ENCODE assay signal across 32 mouse cellular contexts in genomic region chr17:46823091-46823490, GRCm38 (mm10). TPM values are rescaled to one million over a fixed set of nuclear protein-coding genes. Genes with fewer than 3 reads are reported as not detected.
"Had no signal": no experiment of that assay in that cellular context is flagged by ENCODE, and none has a peak within 500 bp of the region (broad histone marks: within the 10 kb centered on the region; RNA-seq: fewer than 3 reads in every experiment).

No protein-coding gene starts in this region.

- DNase-seq: cerebellum, adult 9-11 months; cerebellum, postnatal 10 days; cerebellum, postnatal 14 days; cerebellum, postnatal 25 days; cerebellum, postnatal 36 days; embryo, embryonic 11 days; forebrain, postnatal 0 days; gastrocnemius, adult 2 months; gastrocnemius, postnatal 10 days; gastrocnemius, postnatal 14 days; gastrocnemius, postnatal 25 days; gastrocnemius, postnatal 36 days; heart, adult 11 months; heart, adult 18-20 months; heart, adult 2 months had no signal

- H3K4me1 ChIP-seq: embryonic facial prominence, embryonic 10.5 days; embryonic facial prominence, embryonic 12.5 days; embryonic facial prominence, embryonic 13.5 days; embryonic facial prominence, embryonic 15.5 days; forebrain, embryonic 10.5 days; forebrain, embryonic 12.5 days; forebrain, embryonic 13.5 days; forebrain, embryonic 15.5 days had no signal

- H3K4me3 ChIP-seq: embryonic facial prominence, embryonic 10.5 days; embryonic facial prominence, embryonic 12.5 days; embryonic facial prominence, embryonic 13.5 days; embryonic facial prominence, embryonic 15.5 days; erythroblast, embryonic 14.5 days; forebrain, embryonic 10.5 days; forebrain, embryonic 12.5 days; forebrain, embryonic 13.5 days; forebrain, embryonic 15.5 days; gastrocnemius, adult 2 months; heart, adult 2 months had no signal

- H3K27ac ChIP-seq: embryonic facial prominence, embryonic 10.5 days; embryonic facial prominence, embryonic 12.5 days; embryonic facial prominence, embryonic 13.5 days; embryonic facial prominence, embryonic 15.5 days; forebrain, embryonic 10.5 days; forebrain, embryonic 12.5 days; forebrain, embryonic 13.5 days; forebrain, embryonic 15.5 days; gastrocnemius, adult 2 months; heart, adult 2 months had no signal

- H3K27me3 ChIP-seq: embryonic facial prominence, embryonic 12.5 days; embryonic facial prominence, embryonic 13.5 days; embryonic facial prominence, embryonic 15.5 days; forebrain, embryonic 12.5 days; forebrain, embryonic 13.5 days; forebrain, embryonic 15.5 days had no signal

RNA-seq across cellular contexts. Expression of gene Ptcra, which starts 59.6 kb away (rescaled TPM):
- total RNA-seq: common myeloid progenitor, adult 5-6 weeks; forebrain, postnatal 0 days; gastrocnemius, adult 18-20 months; gastrocnemius, adult 2 months; gastrocnemius, adult 8-10 months; gastrocnemius, postnatal 14 days; gastrocnemius, postnatal 25 days; gastrocnemius, postnatal 36 days; gastrocnemius, postnatal 4 days; granulocyte monocyte progenitor cell, adult 5-6 weeks; heart, adult 18-20 months; heart, adult 2 months; heart, adult 8-10 months had no signal
- polyA plus RNA-seq: erythroblast, embryonic 14.5 days; forebrain, embryonic 16.5 days; gonadal fat pad, adult 2 months had no signal
